Mouse (Mus musculus) forebrain, embryonic 12.5 days (tissue): ENCODE results near the gene 4933428G20Rik. TPM values are rescaled to one million over a fixed set of nuclear protein-coding genes. Genes with fewer than 3 reads are reported as not detected.

Experiments used
- ATAC-seq: fragments of 200-750 bp; cut with Nextera tagmentation; 2 replicates; pipeline ENCODE4 v1.8.0; 2017; ENCODE audit warnings: moderate TSS enrichment; ENCODE audit not compliant: low FRiP score
- H3K27ac ChIP-seq: fragments of 300-500 bp; sonication (generic); 2 replicates; pipeline ENCODE4 v1.5.1; 2016; ENCODE audit warnings: mild to moderate bottlenecking
- H3K27me3 ChIP-seq: fragments of 300-500 bp; sonication (generic); 2 replicates; pipeline ENCODE4 v1.6.1; 2016; ENCODE audit warnings: mild to moderate bottlenecking
- H3K36me3 ChIP-seq: fragments of 300-500 bp; sonication (generic); replicated peaks from 2 replicates; pipeline ENCODE4 v1.6.1; 2016; ENCODE audit warnings: mild to moderate bottlenecking
- H3K4me1 ChIP-seq: fragments of 300-500 bp; sonication (generic); 2 replicates; pipeline ENCODE4 v1.6.1; 2016
- H3K4me2 ChIP-seq: fragments of 300-500 bp; sonication (generic); 2 replicates; pipeline ENCODE4 v1.6.1; 2016; ENCODE audit warnings: mild to moderate bottlenecking, moderate library complexity
- H3K4me3 ChIP-seq: fragments of 300-500 bp; sonication (generic); replicated peaks from 2 replicates; pipeline ENCODE4 v1.5.1; 2016; ENCODE audit warnings: mild to moderate bottlenecking
- H3K9ac ChIP-seq: fragments of 300-500 bp; sonication (generic); 2 replicates; pipeline ENCODE4 v1.6.1; 2016; ENCODE audit warnings: mild to moderate bottlenecking
- H3K9me3 ChIP-seq: fragments of 300-500 bp; sonication (generic); 2 replicates; pipeline ENCODE4 v1.6.1; 2016
- WGBS: fragments of 180-500 bp; shearing (Covaris S2); methylation state at CpG from one replicate; pipeline ENCODE4 v1.1.7; 2016; 5-methylcytosine and 5-hydroxymethylcytosine counted together
- polyA plus RNA-seq: library from polyadenylated mRNA; unstranded; fragments of >200 nt; fragmentation: Nextera tagmentation; extraction: Ambion mirVana; gene quantifications from 2 replicates; pipeline ENCODE4 v1.2.1, GENCODE M21; 2016

Gene 4933428G20Rik
- polyA plus RNA-seq, 1 experiment from 2014 or later: 0.50 TPM

DNA sequence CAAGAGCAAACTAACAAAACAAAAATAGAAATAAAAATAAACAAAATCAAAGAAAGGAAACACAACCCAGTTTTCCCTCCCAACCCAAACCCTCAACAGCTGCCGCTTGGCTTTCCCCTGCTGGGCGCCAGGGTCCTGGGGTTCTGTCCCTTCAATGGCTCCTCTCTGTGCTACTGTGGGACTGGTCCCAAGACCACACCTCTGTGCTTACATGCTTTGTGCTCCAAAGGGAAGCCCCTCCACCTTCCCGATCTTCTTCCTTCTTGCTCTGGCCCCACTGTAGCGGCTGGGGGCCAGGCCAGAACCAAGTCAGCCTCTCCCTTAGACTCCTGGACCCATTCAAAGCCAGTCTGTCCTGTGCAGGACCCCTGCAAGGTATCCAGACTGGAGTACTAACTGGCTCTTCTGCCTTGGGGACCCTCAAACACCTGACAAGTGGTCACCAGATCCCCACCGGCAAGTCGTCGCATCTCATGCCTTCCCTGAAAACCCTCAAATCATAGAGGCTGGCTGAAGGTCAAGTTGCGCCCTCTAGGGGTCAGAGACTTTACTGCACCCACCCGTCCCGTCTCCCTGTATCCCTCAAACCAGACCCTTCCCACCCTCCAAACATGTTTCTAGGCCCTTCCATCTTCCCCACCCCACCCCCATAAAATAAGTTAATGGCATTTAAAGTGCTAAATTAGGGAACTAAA is 11.0 kb upstream of the 4933428G20Rik start:
- no peak overlapping the region for H3K9ac ChIP-seq
- no peaks in the 10 kb centered on the region for H3K9me3 ChIP-seq
- H3K4me2 ChIP-seq: no peak overlapping the region
- no peak for ATAC-seq
- no peak overlapping the region for H3K4me3 ChIP-seq
- H3K27me3 ChIP-seq: no peaks in the 10 kb centered on the region
- 24% methylated on average over 10 of the region's 10 CpGs for WGBS
- peaks cover 18% of the 10 kb centered on the region for H3K36me3 ChIP-seq
- H3K27ac ChIP-seq: no peak overlapping the region
- H3K4me1 ChIP-seq: peaks cover 32% of the 10 kb centered on the region

DNA sequence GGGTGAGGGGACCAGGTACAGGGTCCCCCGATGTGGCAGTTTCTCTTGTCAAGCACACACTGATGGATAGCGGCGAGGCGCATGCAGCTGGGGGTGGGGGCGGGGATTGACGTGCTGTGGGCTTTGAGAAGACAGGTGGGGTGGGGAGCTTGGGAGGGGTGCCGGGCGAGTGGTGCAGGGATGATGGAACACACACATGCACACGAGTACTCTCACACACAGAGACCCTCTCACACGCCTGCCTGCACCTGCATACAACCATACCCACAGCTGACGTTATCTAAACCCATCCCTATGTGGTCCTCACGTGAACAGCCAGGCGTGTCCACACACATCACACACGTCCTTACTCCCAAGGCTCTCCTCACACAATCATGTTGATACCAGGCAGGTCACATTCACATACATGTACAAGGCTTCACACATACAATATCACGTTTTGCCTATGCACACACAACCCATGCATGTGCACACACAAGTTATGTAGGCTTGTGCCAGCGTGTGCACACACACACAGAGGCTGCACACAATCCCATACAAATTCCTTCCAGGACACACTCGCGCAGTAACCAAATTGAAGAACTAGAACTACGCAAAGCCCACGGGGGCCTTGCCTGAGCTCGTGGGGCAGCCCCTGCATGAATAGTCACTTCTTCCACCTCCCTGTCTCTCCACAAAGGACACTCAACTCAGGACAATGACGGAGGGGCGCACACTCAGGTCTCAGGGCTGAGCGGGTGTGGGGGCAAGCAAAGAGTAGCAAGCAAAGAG is 9.8 kb upstream of the 4933428G20Rik start:
- H3K9ac ChIP-seq: no peak overlapping the region

GRCm38 (mm10) chr11:97509058-97509457 is 8.9 kb upstream of the 4933428G20Rik start:
- Histone ChIP-seq H3K4me3 (no peak overlapping the region), H3K36me3 (no peaks in the 10 kb centered on the region), H3K27ac (no peak overlapping the region), H3K9me3 (no peaks in the 10 kb centered on the region), H3K4me2 (no peak overlapping the region), H3K27me3 (no peaks in the 10 kb centered on the region; the same call in 1 of the 2 replicates), H3K9ac (no peak overlapping the region), H3K4me1 (peaks cover 32% of the 10 kb centered on the region)
- no peak for ATAC-seq
- 53% methylated on average over 5 of the region's 5 CpGs for WGBS

More for the DNA sequence above, 9.8 kb upstream of the 4933428G20Rik start:
- no peak overlapping the region for H3K4me3 ChIP-seq
- H3K4me2 ChIP-seq: no peak overlapping the region
- H3K4me1 ChIP-seq: peaks cover 32% of the 10 kb centered on the region
- no peak overlapping the region; the same call in 1 of the 2 replicates for H3K27ac ChIP-seq
- peaks cover 6% of the 10 kb centered on the region; the same call in 1 of the 2 replicates for H3K36me3 ChIP-seq
- H3K9me3 ChIP-seq: no peaks in the 10 kb centered on the region
- 48% methylated on average over 24 of the region's 24 CpGs for WGBS
- H3K27me3 ChIP-seq: no peaks in the 10 kb centered on the region; the same call in 1 of the 2 replicates
- peak; percentile 42; the same call in 1 of the 2 replicates for ATAC-seq

DNA sequence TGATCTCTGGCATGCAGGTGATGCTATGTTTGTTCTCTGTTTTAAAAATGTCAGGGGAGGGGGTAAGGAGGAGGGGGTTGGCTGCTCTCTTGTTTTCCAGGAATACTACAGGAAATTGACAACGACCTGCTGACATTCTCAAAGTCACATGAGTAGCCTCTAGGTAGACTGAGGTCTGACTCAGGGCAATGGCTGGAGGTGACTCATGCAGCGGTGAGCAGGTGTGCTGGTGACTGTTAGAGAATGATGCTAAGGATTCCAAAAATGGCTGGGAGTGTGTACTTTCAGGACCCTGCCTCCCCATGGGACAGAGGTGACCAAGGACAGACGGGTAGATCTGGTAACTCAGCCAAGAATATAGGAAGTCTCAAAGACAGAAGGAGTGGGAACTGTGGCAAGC is 8.1 kb upstream of the 4933428G20Rik start:
- WGBS: 83% methylated on average over 3 of the region's 3 CpGs
- no peaks in the 10 kb centered on the region for H3K9me3 ChIP-seq
- no peak overlapping the region for H3K4me2 ChIP-seq
- H3K4me3 ChIP-seq: no peak overlapping the region
- no peaks in the 10 kb centered on the region for H3K36me3 ChIP-seq
- peaks cover 3% of the 10 kb centered on the region; the same call in 1 of the 2 replicates for H3K27me3 ChIP-seq
- peaks cover 32% of the 10 kb centered on the region for H3K4me1 ChIP-seq
- ATAC-seq: no peak
- H3K9ac ChIP-seq: no peak overlapping the region
- no peak overlapping the region for H3K27ac ChIP-seq

DNA sequence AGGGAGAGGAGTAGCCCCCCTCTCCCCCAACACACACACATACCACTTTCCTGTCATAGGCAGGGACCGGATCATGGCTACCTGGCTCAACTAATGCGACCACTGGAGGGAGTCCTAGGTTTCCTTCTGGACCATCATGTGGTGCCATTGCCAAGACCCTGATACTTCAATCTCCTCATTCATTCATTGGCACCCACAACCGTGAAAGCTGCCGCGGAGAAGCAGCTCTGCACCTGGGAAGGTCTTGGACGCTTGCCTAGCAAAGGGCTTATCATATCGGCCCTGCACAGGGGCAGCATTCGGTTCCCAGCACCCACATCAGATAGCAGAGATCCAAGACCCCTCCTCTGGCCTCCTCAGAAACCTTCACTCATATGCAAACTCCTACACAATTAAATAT is 6.2 kb upstream of the 4933428G20Rik start:
- no peak overlapping the region for H3K4me3 ChIP-seq
- WGBS: 59% methylated on average over 8 of the region's 8 CpGs
- H3K27ac ChIP-seq: no peak overlapping the region
- H3K4me2 ChIP-seq: no peak overlapping the region
- H3K4me1 ChIP-seq: peaks cover 22% of the 10 kb centered on the region
- no peaks in the 10 kb centered on the region for H3K36me3 ChIP-seq
- ATAC-seq: no peak
- no peaks in the 10 kb centered on the region for H3K9me3 ChIP-seq
- H3K27me3 ChIP-seq: peaks cover 20% of the 10 kb centered on the region
- no peak overlapping the region for H3K9ac ChIP-seq

DNA sequence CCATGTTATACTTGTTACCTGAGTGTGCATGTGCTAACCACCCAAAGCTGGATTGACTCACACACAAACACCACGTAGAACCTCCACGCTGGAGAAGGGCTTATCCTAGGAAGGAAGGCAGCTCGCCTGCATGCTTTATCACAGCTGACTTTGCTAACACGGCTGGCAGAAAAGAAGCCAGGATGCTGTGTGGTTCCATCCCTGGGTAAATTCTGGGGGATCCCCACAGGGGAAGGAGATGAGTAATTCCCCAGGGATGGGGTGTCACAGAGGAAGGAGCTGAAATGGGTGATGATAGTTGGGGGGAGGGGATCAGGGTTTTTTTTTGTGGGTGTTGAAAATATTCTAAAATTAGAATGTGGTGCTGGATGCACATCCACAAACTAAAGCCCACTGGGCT is 5.6 kb upstream of the 4933428G20Rik start:
- ATAC-seq: no peak
- Histone ChIP-seq H3K9me3 (no peaks in the 10 kb centered on the region), H3K27me3 (peaks cover 25% of the 10 kb centered on the region), H3K27ac (no peak overlapping the region), H3K36me3 (no peaks in the 10 kb centered on the region), H3K4me1 (peaks cover 24% of the 10 kb centered on the region), H3K4me3 (no peak overlapping the region), H3K4me2 (no peak overlapping the region), H3K9ac (no peak overlapping the region)
- WGBS: 86% methylated on average over 4 of the region's 4 CpGs

DNA sequence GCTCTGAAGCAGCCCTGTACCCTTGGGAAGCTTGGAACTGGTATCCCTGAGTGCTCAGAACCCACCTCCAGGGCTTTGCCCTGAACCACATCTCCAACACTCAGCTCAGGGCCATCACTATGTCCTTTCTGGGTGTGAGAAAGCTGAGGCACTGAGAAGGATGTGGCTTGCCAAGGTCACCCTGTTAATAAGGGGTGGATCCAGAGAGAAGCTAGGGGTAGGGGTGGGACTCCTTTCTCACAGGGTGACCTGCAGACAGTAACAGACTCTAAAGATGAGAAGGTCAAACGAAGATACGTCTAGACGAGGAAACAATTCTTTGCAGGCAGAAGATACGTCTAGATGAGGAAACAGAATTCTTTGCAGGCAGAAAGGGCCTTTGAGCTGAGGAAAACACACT is 2.7 kb upstream of the 4933428G20Rik start:
- H3K4me3 ChIP-seq: no peak overlapping the region
- no peak overlapping the region for H3K27ac ChIP-seq
- H3K4me2 ChIP-seq: no peak overlapping the region
- H3K27me3 ChIP-seq: peaks cover 55% of the 10 kb centered on the region
- no peak for ATAC-seq
- 85% methylated on average over 4 of the region's 4 CpGs for WGBS
- no peaks in the 10 kb centered on the region for H3K9me3 ChIP-seq
- H3K36me3 ChIP-seq: no peaks in the 10 kb centered on the region
- H3K4me1 ChIP-seq: peaks cover 22% of the 10 kb centered on the region
- no peak overlapping the region for H3K9ac ChIP-seq

DNA sequence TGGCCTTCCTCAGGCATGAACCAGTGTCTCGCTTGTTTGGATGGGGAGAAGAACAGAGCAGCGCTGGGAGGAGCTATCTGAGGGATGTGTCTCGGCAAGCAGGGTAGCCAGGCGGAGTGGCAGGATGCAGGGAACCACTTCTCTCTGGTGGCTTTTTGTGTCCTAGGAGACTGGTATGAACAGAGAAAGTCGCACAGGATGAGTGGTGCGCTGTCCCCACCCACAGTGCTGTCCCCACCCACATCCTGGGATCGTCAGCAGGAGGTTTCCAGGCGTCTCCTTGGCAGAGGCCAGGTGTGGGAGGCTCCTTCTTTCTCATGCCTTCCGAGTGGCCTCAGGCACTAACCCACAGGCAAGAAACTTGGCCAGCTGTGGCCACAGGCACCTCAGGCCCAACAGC is 2.2 kb upstream of the 4933428G20Rik start:
- no peak overlapping the region for H3K4me2 ChIP-seq
- 38% methylated on average over 9 of the region's 9 CpGs for WGBS
- ATAC-seq: no peak
- H3K36me3 ChIP-seq: no peaks in the 10 kb centered on the region
- H3K4me3 ChIP-seq: no peak overlapping the region
- no peak overlapping the region for H3K9ac ChIP-seq
- peaks cover 22% of the 10 kb centered on the region for H3K4me1 ChIP-seq
- no peak overlapping the region for H3K27ac ChIP-seq
- peaks cover 59% of the 10 kb centered on the region for H3K27me3 ChIP-seq
- H3K9me3 ChIP-seq: no peaks in the 10 kb centered on the region

- peak; percentile 45 for ATAC-seq
- H3K27ac ChIP-seq: no peak overlapping the region
- H3K27me3 ChIP-seq: peaks cover 66% of the 10 kb centered on the region
Measured at GRCm38 (mm10) chr11:97500720-97501448, 744 bp upstream of the 4933428G20Rik start.

GRCm38 (mm10) chr11:97497543-97497942 is 2.6 kb downstream of the 4933428G20Rik start:
- peaks cover 22% of the 10 kb centered on the region for H3K4me1 ChIP-seq
- H3K9ac ChIP-seq: no peak overlapping the region
- no peak overlapping the region for H3K4me2 ChIP-seq
- no peaks in the 10 kb centered on the region for H3K9me3 ChIP-seq
- 91% methylated on average over 4 of the region's 4 CpGs for WGBS
- H3K4me3 ChIP-seq: no peak overlapping the region
- H3K27me3 ChIP-seq: peaks cover 58% of the 10 kb centered on the region
- 0 out of 2 replicates have a peak, but pooled peaks cover 8% of the 10 kb centered on the region for H3K36me3 ChIP-seq
- no peak for ATAC-seq
- no peak overlapping the region for H3K27ac ChIP-seq

More at GRCm38 (mm10) chr11:97500720-97501448, 744 bp upstream of the 4933428G20Rik start:
- Histone ChIP-seq H3K4me2 (peak overlapping the region; percentile 77), H3K9me3 (no peaks in the 10 kb centered on the region), H3K4me1 (peaks cover 22% of the 10 kb centered on the region), H3K4me3 (peak overlapping the region; percentile 48), H3K36me3 (no peaks in the 10 kb centered on the region), H3K9ac (peak overlapping the region; percentile 44)
- whole genome bisulfite sequencing: 9% methylated on average over 51 of the region's 51 CpGs

DNA sequence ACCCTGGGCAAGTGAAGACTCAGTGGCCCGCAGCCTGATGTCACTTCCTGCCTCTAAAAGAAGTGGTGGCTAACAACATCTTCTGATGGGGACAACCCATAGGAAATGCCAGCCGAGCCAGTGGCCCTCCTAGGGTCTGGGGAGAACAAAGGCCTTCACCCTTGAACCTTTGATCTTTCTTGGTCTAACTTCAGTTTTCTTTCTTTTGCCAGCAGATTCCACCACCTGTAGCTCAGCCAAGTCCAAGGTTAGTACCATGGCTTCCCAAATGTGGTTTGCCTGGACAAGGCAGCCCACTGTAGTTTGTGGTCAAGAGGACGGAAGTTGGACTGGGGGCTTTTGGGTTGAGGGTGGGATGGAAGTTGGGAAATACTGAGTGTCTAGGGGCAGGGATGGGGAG is 7.3 kb downstream of the 4933428G20Rik start:
- H3K9ac ChIP-seq: no peak overlapping the region
- no peak overlapping the region for H3K4me2 ChIP-seq
- H3K27ac ChIP-seq: no peak overlapping the region
- 0 out of 2 replicates have a peak, but pooled peaks cover 4% of the 10 kb centered on the region for H3K4me1 ChIP-seq
- H3K4me3 ChIP-seq: no peak overlapping the region
- 77% methylated on average over 3 of the region's 3 CpGs for WGBS
- H3K9me3 ChIP-seq: no peaks in the 10 kb centered on the region
- peaks cover 22% of the 10 kb centered on the region for H3K27me3 ChIP-seq
- peaks cover 8% of the 10 kb centered on the region; the same call in 1 of the 2 replicates for H3K36me3 ChIP-seq
- no peak for ATAC-seq

GRCm38 (mm10) chr11:97491640-97492039 is 8.5 kb downstream of the 4933428G20Rik start:
- WGBS: 78% methylated on average over 10 of the region's 10 CpGs
- ATAC-seq: no peak
- Histone ChIP-seq H3K27me3 (peaks cover 14% of the 10 kb centered on the region; the same call in 1 of the 2 replicates), H3K4me3 (no peak overlapping the region), H3K36me3 (peaks cover 8% of the 10 kb centered on the region), H3K9ac (no peak overlapping the region), H3K27ac (no peak overlapping the region), H3K9me3 (no peaks in the 10 kb centered on the region), H3K4me2 (no peak overlapping the region), H3K4me1 (0 out of 2 replicates have a peak, but pooled peaks cover 4% of the 10 kb centered on the region)
